Mouse (Mus musculus): ENCODE data around the gene Tmigd1.

Gene Tmigd1

GRCm38 (mm10) chr11:76898751-76899150 lies 3.2 kb upstream of the Tmigd1 start:
- 94% methylated on average over 3 of the region's 3 CpGs for WGBS

- WGBS = 63% methylated on average over 5 of the region's 5 CpGs
These were observed 1.9 kb upstream of the Tmigd1 start for GRCm38 (mm10) chr11:76899758-76900738.

GRCm38 (mm10) chr11:76904340-76904739 lies 2.4 kb downstream of the Tmigd1 start:
- 89% methylated on average over 2 of the region's 2 CpGs for WGBS

- WGBS = 79% methylated on average over 7 of the region's 7 CpGs
These were observed 6.7 kb downstream of the Tmigd1 start for GRCm38 (mm10) chr11:76908651-76909050.

GRCm38 (mm10) chr11:76911325-76912054 lies 9.5 kb downstream of the Tmigd1 start:
- 22% methylated on average over 3 of the region's 3 CpGs for WGBS

- 16% methylated on average over 7 of the region's 7 CpGs for WGBS
These were observed 10.1 kb downstream of the Tmigd1 start for GRCm38 (mm10) chr11:76912055-76912395.

GRCm38 (mm10) chr11:76914366-76914765 lies 12.4 kb downstream of the Tmigd1 start:
- 56% methylated on average over 7 of the region's 7 CpGs for WGBS

GRCm38 (mm10) chr11:76916539-76917229 lies 14.7 kb downstream of the Tmigd1 start:
- 35% methylated on average over 13 of the region's 13 CpGs for WGBS

- WGBS = 72% methylated on average over 3 of the region's 3 CpGs
These were observed 15.2 kb downstream of the Tmigd1 start for GRCm38 (mm10) chr11:76917230-76917548.

GRCm38 (mm10) chr11:76920607-76921006 lies 18.6 kb downstream of the Tmigd1 start:
- 37% methylated on average over 1 of the region's 1 CpGs for WGBS

- 37% methylated on average over 6 of the region's 6 CpGs for WGBS
These were observed 22.8 kb downstream of the Tmigd1 start, which contains the start of gene Blmh for GRCm38 (mm10) chr11:76924759-76925236. TSS of gene Blmh (plus strand) at chr11:76924809.

GRCm38 (mm10) chr11:76928586-76928985 lies 26.6 kb downstream of the Tmigd1 start:
- 93% methylated on average over 8 of the region's 8 CpGs for WGBS

- 70% methylated on average over 3 of the region's 3 CpGs for WGBS
These were observed 31.2 kb downstream of the Tmigd1 start for GRCm38 (mm10) chr11:76933209-76933608.

GRCm38 (mm10) chr11:76936578-76936977 lies 34.6 kb downstream of the Tmigd1 start:
- WGBS = 64% methylated on average over 5 of the region's 5 CpGs

GRCm38 (mm10) chr11:76944839-76945238 lies 42.9 kb downstream of the Tmigd1 start:
- WGBS = 40% methylated on average over 6 of the region's 6 CpGs

- under 1% methylated on average over 58 of the region's 58 CpGs for WGBS
These were observed 43.6 kb downstream of the Tmigd1 start for GRCm38 (mm10) chr11:76945386-76946202.

GRCm38 (mm10) chr11:76946203-76946585 lies 44.2 kb downstream of the Tmigd1 start:
- WGBS = 2% methylated on average over 8 of the region's 8 CpGs

- 44% methylated on average over 2 of the region's 2 CpGs for WGBS
These were observed 51.6 kb downstream of the Tmigd1 start for GRCm38 (mm10) chr11:76953536-76953935.

GRCm38 (mm10) chr11:76965703-76966102 lies 63.7 kb downstream of the Tmigd1 start:
- 96% methylated on average over 3 of the region's 3 CpGs for WGBS
